Mouse (Mus musculus): ENCODE data around the gene Ldlrap1. TPM values are rescaled to one million over a fixed set of nuclear protein-coding genes. Genes with fewer than 3 reads are reported as not detected.

Ldlrap1 gene
- total RNA-seq, 2 experiments from 2014 or later = 7.6 to 16.0 TPM

- ATAC-seq (ENCODE audit: poor library complexity, severe bottlenecking) = no peak
Observed at GRCm38 (mm10) chr4:134721076-134721475, 46.7 kb downstream of the Ldlrap1 start.

GRCm38 (mm10) chr4:134720371-134720770 is 47.5 kb downstream of the Ldlrap1 start:
- no peak for ATAC-seq (ENCODE audit: poor library complexity, severe bottlenecking)

GRCm38 (mm10) chr4:134719489-134719888 is 48.3 kb downstream of the Ldlrap1 start:
- no peak for ATAC-seq (ENCODE audit: poor library complexity, severe bottlenecking)

GRCm38 (mm10) chr4:134713937-134714336 is 53.9 kb downstream of the Ldlrap1 start:
- ATAC-seq (ENCODE audit: poor library complexity, severe bottlenecking) = peak; percentile 98

GRCm38 (mm10) chr4:134705311-134705710 is 62.5 kb downstream of the Ldlrap1 start:
- no peak for ATAC-seq (ENCODE audit: poor library complexity, severe bottlenecking)

GRCm38 (mm10) chr4:134704590-134704989 is 63.2 kb downstream of the Ldlrap1 start:
- peak; percentile 6; the same call in 1 of the 2 replicates for ATAC-seq (ENCODE audit: poor library complexity, severe bottlenecking)

- peak; percentile 92 for ATAC-seq (ENCODE audit: poor library complexity, severe bottlenecking)
Observed at GRCm38 (mm10) chr4:134703835-134704546, 63.8 kb downstream of the Ldlrap1 start, which contains the start of gene Man1c1. Man1c1 (minus strand) TSS chr4:134704290.

- peak; percentile 22 for ATAC-seq (ENCODE audit: poor library complexity, severe bottlenecking)
Observed at GRCm38 (mm10) chr4:134702981-134703834, 64.6 kb downstream of the Ldlrap1 start.

- ATAC-seq (ENCODE audit: poor library complexity, severe bottlenecking) = peak; percentile 61
Observed at GRCm38 (mm10) chr4:134701934-134702333, 65.9 kb downstream of the Ldlrap1 start.

- no peak for ATAC-seq (ENCODE audit: poor library complexity, severe bottlenecking)
Observed at GRCm38 (mm10) chr4:134700911-134701310, 66.9 kb downstream of the Ldlrap1 start.

- no peak for ATAC-seq (ENCODE audit: poor library complexity, severe bottlenecking)
Observed at GRCm38 (mm10) chr4:134693202-134693940, 74.5 kb downstream of the Ldlrap1 start.

GRCm38 (mm10) chr4:134692388-134692787 is 75.4 kb downstream of the Ldlrap1 start:
- ATAC-seq (ENCODE audit: poor library complexity, severe bottlenecking) = no peak

Other genes starting within 250 kb of the Ldlrap1 start
- 40.4 and 48.1 TPM in 2 replicates for gene Mtfr1l, start 232.6 kb downstream of the Ldlrap1 start, total RNA-seq (2015)
- 33.6 and 38.3 TPM in 2 replicates for gene Mtfr1l, start 232.6 kb downstream of the Ldlrap1 start, total RNA-seq (2017)
- 24.9 and 25.4 TPM in 2 replicates for gene Selenon, start 215.9 kb downstream of the Ldlrap1 start, total RNA-seq (2015)
- 6.3 and 8.2 TPM in 2 replicates for gene Selenon, start 215.9 kb downstream of the Ldlrap1 start, total RNA-seq (2017)
- gene Man1c1, start 63.7 kb downstream of the Ldlrap1 start, total RNA-seq (2015) = 28.0 and 33.1 TPM in 2 replicates
- gene Man1c1, start 63.7 kb downstream of the Ldlrap1 start, total RNA-seq (2017) = 14.1 and 16.9 TPM in 2 replicates
- 14.1 and 17.4 TPM in 2 replicates for gene Maco1, start 85.3 kb upstream of the Ldlrap1 start, total RNA-seq (2015)
- 20.9 and 30.4 TPM in 2 replicates for gene Maco1, start 85.3 kb upstream of the Ldlrap1 start, total RNA-seq (2017)
- gene Rhd, start 96.5 kb upstream of the Ldlrap1 start, total RNA-seq (2015) = 2.9 and 6.6 TPM in 2 replicates
- 4.0 and 14.8 TPM in 2 replicates for gene Rhd, start 96.5 kb upstream of the Ldlrap1 start, total RNA-seq (2017)
- 292 and 323 TPM in 2 replicates for gene Tmem50a, start 147.0 kb upstream of the Ldlrap1 start, total RNA-seq (2015)
- 338 and 378 TPM in 2 replicates for gene Tmem50a, start 147.0 kb upstream of the Ldlrap1 start, total RNA-seq (2017)
- gene Rsrp1, start 155.6 kb upstream of the Ldlrap1 start, total RNA-seq (2015) = 680 and 693 TPM in 2 replicates
- gene Rsrp1, start 155.6 kb upstream of the Ldlrap1 start, total RNA-seq (2017) = 257 and 330 TPM in 2 replicates
- 81.7 and 89.6 TPM in 2 replicates for gene Syf2, start 162.9 kb upstream of the Ldlrap1 start, total RNA-seq (2015)
- 286 and 343 TPM in 2 replicates for gene Syf2, start 162.9 kb upstream of the Ldlrap1 start, total RNA-seq (2017)